Mouse (Mus musculus) kidney, postnatal 10 days (tissue): ENCODE measurements around the gene Zfp512b.

Experiments
- DNase-seq: peaks from one replicate; pipeline ENCODE4 v3.0.0; 2021; ENCODE audit warnings: mixed read lengths

Zfp512b gene

DNA sequence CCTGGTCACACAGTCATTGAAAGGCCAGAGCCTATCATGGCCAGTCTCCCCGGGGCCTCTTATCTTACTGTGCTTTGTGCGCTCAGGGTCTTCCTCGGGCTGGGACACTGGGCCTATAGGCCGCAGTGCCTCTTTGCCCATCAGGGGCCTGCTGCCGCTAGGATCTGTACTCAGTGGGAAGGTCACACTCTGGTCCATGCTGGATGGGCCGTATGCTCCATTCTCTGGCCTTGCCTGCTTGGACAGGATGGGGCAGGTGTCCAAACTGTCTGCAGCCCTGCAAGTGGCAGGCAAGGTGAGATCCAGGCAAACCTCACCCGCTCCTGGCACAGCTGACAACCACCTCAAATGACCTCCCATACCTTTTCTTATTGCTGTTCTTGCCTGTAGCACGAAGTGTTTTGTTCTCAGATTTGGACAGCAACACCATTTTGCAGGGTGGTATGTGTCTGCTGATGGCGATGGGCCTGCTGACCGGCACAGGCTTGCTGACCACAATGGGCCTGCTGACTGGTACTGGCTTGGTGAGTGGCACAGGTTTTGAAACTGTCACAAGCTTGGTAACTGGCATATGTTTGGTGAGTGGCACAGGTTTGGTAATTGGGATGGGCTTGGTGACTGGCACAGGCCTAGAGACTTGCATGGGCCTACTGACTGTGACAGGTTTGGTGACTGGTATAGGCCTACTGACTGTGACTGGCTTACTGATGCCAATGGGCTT lies 3.4 kb downstream of the Zfp512b start:
- DNase-seq: no peak

DNA sequence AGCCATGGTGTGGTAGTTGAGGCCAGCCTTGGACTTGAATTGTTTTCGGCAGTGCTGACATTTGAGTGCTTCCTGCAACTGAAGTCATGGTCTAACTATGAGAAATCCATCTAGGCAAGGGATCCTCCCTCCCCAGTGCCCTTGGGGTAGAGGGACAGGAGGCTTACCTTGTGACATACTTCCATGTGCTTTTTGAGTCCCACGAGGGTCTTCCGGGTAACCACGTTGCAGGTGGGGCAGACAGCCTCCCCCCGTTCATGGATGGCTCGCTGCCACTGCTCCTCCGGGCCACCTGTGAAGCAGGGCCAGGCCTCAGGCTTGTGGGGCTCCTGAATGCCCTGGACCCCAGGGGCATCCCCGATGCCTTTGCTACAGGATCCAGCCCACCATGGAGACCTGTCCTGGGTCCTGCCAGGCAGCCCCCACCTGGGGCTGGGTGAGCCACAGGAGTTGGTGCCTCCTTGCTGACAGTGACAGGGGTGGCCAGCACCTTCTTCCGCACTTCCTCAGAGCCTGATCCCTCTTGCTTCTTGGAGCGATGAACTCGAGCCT lies 4.3 kb downstream of the Zfp512b start:
- DNase-seq: no peak

DNA sequence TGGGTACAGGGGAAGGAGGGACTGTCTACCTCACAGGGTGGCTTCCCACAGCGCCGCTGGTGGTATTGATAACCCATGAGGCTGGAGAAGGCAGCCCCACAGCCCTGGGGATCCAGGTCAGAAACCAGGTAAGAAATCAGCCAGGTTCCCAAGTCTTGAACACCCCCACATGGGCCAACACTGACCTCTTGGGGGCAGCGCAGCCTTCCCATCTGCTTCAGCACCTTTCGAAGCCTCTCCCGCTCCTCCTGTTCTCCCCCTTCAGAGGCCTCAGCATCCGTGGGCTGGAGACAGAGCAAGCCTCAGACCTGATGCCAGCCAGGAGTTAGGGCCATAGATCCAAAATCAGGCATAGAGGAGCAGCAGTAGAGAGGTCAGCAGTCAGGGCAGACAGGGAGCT lies 4.8 kb downstream of the Zfp512b start:
- DNase-seq: no peak

DNA sequence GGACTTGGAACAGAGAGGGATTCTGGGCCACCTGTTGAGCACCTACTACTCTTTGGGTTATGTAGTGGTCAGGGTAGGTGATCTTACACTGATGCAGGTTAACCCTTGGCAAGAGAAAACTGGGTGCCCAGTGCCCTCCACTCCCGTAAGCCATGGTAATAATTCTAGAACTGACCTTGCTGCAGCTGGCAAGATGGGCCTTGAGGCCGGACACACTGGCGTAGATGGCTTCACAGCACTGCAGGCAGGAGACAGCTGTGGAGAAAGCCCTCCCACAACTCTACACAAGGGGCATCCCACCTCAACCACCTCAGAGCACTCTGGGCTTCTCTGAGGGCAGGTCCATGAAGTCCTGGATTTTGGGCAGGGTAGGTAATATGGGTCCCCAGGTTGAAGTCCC lies 6.5 kb downstream of the Zfp512b start:
- DNase-seq: no peak

DNA sequence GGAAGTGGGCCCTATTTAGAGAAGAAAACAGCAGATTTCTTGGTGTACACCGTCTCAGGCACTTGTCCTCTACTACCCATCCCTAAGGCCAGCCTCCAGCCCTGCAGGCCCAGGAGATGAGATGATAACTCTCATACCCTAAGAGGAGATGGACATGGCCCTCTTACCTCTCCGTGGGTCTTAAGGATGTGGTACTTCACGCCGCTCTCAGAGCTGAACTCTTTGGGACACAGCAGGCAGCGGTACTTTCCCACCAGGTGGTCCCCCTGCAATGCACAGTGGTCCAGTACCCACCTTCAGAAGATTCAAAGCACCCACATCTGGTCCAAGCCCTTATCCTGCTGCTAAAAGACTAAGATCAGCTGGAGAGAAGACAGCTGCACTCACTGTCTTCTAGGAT lies 7.1 kb downstream of the Zfp512b start:
- DNase-seq: no peak

DNA sequence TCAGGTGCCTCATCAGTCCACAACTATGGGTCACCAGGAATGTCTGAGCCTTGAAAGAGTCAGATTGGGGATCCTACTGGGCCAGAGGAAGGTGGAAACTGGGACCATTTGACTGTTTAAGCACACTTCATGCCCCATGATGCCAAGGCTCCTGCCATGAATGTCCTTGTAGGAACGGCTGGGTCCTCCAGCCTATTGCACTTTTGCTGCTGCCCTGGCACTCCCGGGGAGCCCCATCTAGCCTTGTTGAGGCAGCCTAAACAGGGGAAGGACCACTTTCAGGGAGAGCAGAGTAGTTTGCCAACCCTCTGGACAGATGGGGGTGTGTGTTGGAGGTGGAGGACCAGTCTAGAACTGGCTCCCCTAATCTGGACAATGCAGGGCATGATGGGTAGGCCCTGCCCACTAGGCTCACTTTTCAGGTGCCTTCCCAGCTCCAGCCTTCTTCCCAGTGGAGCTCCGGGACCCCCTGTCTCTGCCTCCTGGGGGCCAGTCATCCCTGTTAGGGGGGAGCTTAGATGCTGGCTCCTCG lies 8.1 kb downstream of the Zfp512b start, which contains the start of gene Uckl1:
Gene Uckl1 (minus strand): TSS at position 482 of the 532 bp plus-strand sequence.
- DNase-seq: no peak

DNA sequence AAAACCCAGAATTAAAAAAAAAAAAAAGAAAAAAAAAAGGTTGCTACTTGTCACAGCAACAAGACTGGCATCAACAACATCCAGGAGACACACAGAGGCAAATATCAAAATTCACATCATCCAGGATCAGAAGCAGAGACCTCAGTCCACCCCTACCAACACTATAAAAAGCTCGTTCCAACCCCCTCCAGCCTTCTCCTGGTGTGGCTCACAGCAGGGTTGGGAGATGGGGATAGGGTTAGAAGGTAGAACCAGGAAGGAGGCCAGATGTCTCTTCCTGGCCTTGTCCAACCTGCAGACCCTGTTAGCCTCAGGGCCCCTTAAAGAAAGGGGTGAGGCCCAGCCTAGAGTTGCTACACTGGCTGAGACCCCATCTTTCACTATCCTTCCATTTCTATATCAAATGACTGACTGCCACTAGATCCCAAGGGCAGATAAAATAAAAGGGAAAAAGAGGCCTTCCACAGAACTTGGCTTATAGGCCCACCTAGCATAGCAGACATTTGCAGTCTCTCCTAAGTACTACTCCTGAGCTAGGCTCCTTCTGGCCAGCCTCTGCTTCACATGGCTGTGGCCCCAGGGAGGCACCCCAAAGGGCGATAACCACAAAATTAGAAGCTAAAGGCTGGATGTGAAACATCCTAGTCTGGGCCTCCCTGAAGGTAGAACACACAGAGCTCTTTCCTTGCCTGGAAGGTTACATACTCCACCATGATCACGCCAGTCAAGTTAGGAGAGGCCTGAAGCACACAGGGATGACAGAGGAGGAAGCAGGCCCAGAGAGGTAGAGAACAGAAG lies 8.9 kb downstream of the Zfp512b start:
- DNase-seq: no peak

DNA sequence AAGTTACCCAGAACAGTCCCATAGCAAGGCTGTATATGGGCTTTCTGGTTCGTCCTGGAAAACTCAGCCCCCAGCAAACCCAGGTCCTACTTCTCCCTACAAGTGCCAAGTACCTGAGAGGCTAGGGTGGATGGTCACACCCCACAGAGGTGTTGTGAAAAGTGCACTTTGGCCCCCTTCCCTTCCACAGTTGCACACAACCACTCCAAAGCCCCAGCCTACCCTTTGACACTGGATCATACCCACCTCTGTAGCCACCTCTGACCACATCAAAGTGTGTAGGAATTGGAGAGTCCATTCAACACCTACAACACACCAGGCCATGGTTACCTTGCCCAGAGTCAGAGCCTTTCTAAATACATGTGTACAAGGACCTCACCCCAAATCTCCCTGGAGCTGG lies 9.7 kb downstream of the Zfp512b start:
- DNase-seq: no peak

DNA sequence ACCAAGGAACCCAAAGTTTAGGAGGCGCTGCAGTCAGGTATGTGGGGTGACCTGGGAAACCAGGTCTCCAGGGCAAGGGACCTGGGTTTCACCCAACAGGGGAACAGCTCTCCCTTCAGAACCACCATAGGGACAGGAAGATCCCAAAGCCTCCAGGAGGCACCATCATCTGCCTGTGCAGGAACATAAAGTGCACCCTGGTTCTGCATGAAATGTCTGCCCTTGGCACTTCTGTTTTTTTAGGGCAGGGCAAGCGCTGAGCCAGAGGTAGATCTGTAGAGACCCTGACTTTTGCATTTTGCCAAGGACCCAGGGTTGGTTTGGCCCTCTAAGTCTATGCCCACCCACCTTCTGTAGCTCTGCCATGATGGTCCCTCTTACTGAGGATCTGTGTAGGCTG lies 10.2 kb downstream of the Zfp512b start:
- DNase-seq: no peak

DNA sequence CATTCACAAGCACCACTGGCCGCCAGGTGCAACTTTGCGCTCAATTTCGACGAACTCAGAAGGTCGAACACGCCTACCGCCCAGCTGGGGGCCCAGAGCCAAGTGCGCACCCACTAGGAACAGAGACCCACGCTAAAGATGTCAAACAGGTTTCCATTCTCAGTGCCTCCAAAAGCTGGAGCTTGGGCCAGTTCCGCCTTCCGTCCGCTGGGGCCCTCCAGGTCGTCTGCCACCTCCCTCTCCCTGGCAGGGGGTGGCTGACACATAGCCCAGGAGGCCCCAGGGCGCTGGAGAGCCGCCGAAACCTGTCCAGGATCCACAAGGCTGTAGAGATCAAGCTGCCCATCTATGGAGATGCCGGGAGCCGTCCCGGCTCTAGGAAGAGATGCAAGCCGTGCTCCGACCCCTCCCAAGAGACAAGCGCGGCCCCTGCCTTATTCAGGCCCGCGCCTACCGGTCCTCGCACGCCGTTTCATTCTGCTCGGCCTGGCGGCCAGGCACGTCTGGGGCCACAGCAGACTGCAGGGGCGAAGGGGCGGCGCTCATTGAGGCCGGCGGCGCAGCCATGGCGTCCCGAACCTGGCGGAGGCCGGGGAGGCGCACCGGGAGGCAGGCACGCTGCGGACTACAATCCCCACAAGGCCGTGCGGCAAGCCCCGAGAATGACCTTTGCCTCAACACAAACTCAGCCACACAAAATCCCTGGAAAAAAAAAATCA lies 11.0 kb downstream of the Zfp512b start:
- DNase-seq: peak; percentile 92

DNA sequence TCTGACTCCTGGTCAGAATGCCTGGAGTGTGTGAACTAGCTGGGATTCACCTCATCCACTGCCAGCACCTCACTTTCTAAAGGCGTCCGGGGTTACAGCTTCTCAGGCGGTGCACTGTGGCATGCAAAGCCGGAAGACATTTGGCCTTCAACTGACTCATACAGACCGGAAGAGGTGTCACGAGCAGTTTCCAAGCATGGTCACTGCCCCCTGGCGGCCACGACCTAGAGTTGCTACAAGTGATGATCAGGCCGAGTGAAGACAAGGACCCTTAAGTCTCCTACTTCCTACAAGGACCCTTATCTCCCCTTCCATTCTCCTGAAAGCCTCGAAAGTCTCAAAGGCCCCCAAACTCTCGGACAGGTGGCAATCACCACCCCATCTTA lies 11.6 kb downstream of the Zfp512b start:
- peak; percentile 89 for DNase-seq

DNA sequence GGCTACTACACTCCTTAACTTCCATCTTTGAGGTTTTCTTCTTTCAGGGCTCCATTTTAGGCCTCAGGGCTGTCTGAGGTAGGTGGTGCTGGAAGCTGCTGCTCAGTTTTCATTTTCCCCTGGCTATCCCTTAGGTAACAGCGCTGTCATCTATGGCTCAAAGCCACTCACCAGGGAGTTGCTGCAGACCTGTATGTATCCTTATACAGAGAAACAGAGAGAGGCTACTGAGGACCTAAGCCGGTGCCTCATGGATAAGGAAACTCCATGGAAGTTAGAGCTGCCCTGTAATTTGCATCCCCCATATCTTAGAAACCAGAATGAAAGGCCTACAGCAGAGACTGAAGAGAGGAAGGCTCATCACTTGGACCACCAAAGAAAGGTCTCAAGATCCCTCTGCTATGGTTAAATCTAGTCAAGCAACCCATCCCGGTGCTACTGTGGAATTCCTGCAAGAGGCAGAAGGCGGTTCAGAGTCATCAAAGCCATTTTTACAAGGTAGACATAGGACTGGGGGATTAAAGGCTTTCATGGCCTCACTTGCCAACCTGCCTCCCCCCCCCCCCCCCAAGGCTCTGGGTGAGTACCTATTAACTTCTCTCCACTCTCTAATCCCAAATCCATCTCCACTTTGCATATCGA lies 12.4 kb downstream of the Zfp512b start:
- no peak for DNase-seq

DNA sequence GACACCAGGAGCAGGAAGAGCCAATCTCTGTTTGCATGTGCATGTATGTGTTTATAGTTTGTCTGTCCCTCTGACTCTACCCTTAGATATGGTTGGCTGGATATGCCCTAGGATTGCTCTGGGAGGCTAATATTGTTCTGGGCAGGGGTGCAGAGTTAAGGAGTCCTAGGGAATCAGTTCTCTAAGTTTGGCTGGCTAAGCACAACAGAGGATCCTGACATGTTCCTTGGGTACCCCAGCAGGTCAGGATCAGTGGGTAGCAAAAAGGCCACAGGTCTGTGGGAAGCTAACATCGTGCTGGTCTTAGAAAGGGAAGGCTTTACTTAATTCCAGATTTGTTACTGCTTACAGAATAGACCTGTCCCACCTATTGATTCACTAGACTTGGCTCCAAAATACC lies 12.9 kb downstream of the Zfp512b start:
- DNase-seq: no peak

DNA sequence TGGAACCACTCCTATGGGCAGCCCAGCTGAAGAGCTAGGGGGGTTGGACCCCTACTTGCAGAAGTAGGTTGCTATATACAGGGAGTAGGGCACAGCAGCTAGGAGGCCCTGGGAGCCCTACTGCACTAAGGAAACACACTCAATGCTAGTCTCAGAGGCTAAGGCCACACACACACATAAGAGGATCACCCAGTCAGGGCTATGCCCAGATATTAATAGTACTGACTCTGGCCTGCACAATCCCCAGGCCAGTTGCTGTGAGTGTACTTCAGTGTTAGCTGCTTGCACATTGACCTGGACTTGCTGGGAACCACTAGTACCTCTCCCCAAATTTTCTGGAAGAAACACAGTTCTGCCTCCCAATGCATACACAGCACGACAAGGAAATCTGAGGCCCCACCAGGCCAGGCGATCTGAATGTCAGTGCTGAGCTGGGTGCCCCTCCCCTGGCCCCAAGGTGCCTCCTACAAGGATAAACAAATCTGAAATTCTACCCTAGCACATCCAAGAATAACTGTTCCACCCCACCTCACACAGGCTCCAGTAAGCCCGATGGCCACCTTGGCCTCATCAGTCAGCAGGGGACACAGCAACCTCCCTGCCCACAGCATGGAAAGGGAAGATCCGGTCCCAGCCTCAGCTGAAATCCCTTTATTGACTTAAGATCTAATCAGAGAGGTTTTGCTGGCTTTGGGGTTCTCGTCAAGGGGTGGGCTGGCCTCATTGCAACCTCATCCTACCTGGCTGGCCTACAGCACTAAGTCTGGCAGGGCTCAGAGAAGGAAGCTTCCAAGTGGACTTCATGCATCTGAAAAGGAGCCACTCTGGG lies 13.6 kb downstream of the Zfp512b start:
- no peak for DNase-seq

DNA sequence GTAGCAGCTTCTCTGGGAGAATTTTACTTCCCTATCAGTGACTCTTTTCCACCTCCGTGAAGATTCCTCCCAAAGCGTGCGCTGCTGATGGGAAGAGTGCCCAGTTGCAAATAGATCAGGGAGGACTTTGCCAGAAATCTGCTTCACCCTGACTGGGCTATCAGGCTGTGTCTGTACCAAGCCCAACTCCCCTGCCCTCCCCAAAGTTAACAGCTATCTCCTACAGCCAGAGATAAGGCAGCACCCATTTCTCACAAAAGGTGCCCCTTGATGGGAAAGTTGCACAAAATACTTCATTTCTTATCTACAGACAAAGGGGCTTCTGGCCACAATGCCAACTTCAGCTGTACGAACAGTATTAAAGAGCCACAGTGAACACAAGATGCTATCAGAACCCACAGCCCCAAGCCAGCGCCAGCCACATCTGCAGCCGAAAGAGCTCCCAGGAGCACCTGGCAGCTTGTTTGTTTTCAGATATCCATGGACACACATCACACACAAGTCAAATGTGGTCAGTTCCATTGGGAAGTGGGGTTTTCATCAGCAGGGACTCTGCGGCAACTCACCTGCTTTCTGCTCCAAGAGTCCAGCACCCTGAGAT lies 14.5 kb downstream of the Zfp512b start:
- DNase-seq: no peak

DNA sequence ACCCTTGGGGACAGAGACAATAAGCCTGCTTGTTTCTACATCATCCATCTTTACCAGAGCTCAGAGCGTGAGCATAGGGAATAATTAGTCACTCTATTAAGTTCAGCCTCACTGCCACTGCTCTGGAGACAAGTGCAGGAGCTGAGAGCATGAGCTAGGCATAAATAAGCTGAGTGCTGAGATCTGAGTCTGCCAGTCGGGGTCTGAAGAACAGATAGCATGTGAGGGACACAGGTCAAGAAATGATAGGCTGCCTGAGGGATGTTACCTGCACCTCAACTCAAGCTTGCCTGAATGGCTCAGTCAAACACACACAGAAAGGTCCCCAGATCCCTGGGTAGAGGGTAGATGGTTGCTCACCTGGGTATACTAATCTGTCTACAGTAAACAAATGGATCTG lies 15.5 kb downstream of the Zfp512b start:
- DNase-seq: no peak

DNA sequence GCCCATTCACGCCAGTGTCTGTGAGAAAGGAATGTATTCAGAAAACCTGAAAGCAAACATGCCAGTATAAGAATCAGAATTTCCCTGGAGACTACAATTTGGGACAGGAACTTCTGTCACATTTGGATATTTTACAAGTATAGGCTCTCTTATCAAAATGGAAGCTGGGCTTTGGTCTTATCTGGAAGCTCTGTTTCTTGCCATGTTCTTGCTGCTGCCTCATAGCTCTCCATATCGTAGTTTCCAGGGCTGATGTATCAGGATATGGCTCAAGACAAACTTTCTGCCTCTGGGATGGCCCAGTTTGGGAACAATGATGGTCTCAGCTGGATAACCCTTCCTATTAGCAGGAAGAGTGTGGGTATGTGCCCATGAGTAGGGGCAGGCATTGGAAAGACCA lies 16.0 kb downstream of the Zfp512b start:
- no peak for DNase-seq

DNA sequence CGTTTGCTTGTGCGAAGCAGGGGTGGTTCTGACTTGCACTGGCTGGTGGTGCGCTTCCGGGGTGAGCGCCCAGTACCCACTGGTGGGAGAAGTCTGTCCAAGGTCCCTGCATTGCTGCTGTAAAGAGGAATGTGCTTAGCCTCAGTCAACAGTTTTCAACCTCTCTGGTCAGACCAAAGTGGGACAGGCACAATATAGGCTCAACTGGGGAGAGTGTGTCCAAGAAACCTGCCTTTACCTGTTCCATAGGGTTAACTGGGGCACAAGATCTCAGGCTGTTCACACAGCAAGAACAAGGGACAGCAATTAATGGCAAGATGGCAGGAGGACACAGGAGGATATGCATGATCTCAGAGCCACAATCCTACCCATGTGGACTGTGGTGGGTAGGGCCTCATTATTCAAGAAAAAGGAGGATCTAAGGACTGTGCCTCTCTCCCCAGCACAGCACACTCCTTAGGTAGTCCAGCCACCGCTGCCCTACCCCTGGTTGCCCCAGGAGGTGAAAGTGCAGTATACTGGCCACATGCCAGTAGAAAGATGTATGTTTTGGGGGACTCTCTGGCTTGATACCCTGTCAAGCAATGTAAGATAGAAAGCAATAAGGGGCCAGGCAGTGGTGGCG lies 17.6 kb downstream of the Zfp512b start:
- no peak for DNase-seq

DNA sequence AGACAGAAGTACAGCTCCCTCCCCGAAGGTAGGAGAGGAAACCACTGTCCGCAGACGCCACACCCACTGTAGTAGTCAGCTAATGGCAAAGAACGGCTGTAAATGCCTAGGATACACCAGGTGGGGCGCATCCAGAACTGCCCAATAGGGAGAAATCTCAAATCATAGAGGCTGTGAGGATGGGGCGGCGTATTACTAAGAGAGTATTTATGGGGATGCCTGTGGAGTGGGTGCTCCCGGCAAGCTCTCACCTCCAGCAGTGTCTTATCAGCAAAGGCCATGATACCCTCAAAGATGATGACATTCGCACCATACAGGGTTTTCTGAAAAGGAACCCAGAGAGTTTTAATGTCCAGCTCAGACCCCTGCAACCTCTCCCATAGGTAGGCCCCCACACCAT lies 18.6 kb downstream of the Zfp512b start:
- no peak for DNase-seq
